In the genomic region with DNA sequence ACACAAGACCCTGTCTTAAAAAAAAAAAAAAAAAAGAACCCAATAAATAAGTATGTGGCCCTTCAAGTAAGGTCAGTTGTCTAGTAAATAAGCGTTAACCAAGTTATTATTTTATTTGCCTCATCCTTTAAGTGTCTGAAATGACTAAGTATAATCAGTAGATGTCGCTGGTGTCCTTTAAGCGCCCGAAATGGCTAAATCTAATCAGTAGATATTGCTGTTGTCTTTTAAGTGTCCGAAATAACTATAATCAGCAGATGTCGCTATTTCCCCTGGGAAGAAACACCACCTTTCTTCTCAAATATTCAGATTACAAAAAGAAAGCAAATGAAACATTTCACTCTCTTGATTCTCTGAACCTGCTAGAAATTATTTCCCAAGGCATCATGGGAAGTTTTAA, we compare ENCODE assay signal across 8 mouse cellular contexts.
DNase-seq lines count a peak whose midpoint lies in the region; TF ChIP-seq lines count a peak whose summit lies in the region.
"Had no signal": no experiment of that assay in that cellular context is flagged by ENCODE, and none has a peak within 500 bp of the region (broad histone marks: within the 10 kb centered on the region; RNA-seq: fewer than 3 reads in every experiment).

No protein-coding gene starts in this region.

- H3K27me3 ChIP-seq in E14TG2a.4 (ENCODE audit: insufficient read depth, low read length): peaks cover 10% of the 10 kb centered on the region
- H3K27me3 ChIP-seq: midbrain, embryonic 12.5 days had no signal

- H3K4me1 ChIP-seq in E14TG2a.4 (replicated peaks; ENCODE audit: low read depth, low read length): no peaks in the 10 kb centered on the region; the same call in 1 of the 2 replicates
- H3K4me1 ChIP-seq: midbrain, embryonic 12.5 days had no signal

- no peaks in the 10 kb centered on the region for H3K36me3 ChIP-seq in E14TG2a.4 (ENCODE audit: insufficient read depth, low read length)
- H3K36me3 ChIP-seq: midbrain, embryonic 12.5 days had no signal

- no peaks in the 10 kb centered on the region for H3K9me3 ChIP-seq in E14TG2a.4 (ENCODE audit: low read length)
- H3K9me3 ChIP-seq: midbrain, embryonic 12.5 days had no signal

- peak; percentile 73 for DNase-seq in kidney, adult 9 months
- no peak for DNase-seq in kidney, adult 18-20 months
- DNase-seq in 416B (ENCODE audit: low read depth): peak; percentile 93
- DNase-seq in cerebellum, postnatal 10 days: peak; percentile 70 to 83
- peak; percentile 49 to 64 for DNase-seq in kidney, postnatal 36 days
- DNase-seq in skeletal muscle tissue, adult 2 months (ENCODE audit: low read depth, low spot score): peak; percentile 25

- H3K4me3 ChIP-seq in E14TG2a.4 (replicated peaks; ENCODE audit: low read length): no peak overlapping the region
- H3K4me3 ChIP-seq: midbrain, embryonic 12.5 days had no signal

- TF ChIP-seq CTCF in E14TG2a.4 (conservative IDR thresholded peaks at IDR 0.05; ENCODE audit: low read length): peak; percentile 48
